ENCODE assay signal across 9 mouse cellular contexts in genomic region chr2:69043431-69044118, GRCm38 (mm10).
DNase-seq lines count a peak whose midpoint lies in the region; ATAC-seq lines count a peak whose summit lies in the region.
"Had no signal": no experiment of that assay in that cellular context is flagged by ENCODE, and none has a peak within 500 bp of the region (broad histone marks: within the 10 kb centered on the region; RNA-seq: fewer than 3 reads in every experiment).

No protein-coding gene starts in this region.

- no peak overlapping the region for H3K4me2 ChIP-seq in embryonic facial prominence, embryonic 11.5 days (ENCODE audit: low read depth, low read length)
- H3K4me2 ChIP-seq in hindbrain, embryonic 14.5 days (replicated peaks): no peak overlapping the region
- no peak overlapping the region for H3K4me2 ChIP-seq in limb, embryonic 12.5 days
- H3K4me2 ChIP-seq in midbrain, embryonic 12.5 days (replicated peaks): no peak overlapping the region

- no peaks in the 10 kb centered on the region for H3K27me3 ChIP-seq in embryonic facial prominence, embryonic 11.5 days (ENCODE audit: control insufficient read depth, insufficient read depth, low read length)
- no peaks in the 10 kb centered on the region for H3K27me3 ChIP-seq in hindbrain, embryonic 14.5 days (ENCODE audit: control insufficient read depth, insufficient read depth, low read length)
- no peaks in the 10 kb centered on the region for H3K27me3 ChIP-seq in limb, embryonic 12.5 days
- no peaks in the 10 kb centered on the region for H3K27me3 ChIP-seq in midbrain, embryonic 12.5 days

- 0 out of 2 replicates have a peak, but pooled peaks have one; percentile 60 for ATAC-seq in embryonic facial prominence, embryonic 11.5 days (replicated peaks; ENCODE audit: insufficient number of reproducible peaks, low FRiP score, low TSS enrichment, low read depth)
- peak; percentile 76 for ATAC-seq in hindbrain, embryonic 14.5 days (ENCODE audit: low FRiP score)
- ATAC-seq in limb, embryonic 12.5 days (ENCODE audit: insufficient number of reproducible peaks, insufficient read depth, low FRiP score, low TSS enrichment, low read depth): 0 out of 2 replicates have a peak, but pooled peaks have one; percentile 32
- ATAC-seq in midbrain, embryonic 12.5 days (ENCODE audit: low FRiP score, low read depth): peak; percentile 56

- peak; percentile 37 for DNase-seq in ovary, postnatal 36 days (ENCODE audit: low spot score)
- no peak for DNase-seq in ovary, postnatal 10 days (ENCODE audit: low spot score)
- peak; percentile 64 for DNase-seq in adrenal gland, postnatal 14 days
- peak; percentile 70 for DNase-seq in embryonic facial prominence, embryonic 11.5 days (ENCODE audit: low spot score)
- peak; percentile 69 for DNase-seq in hindbrain, embryonic 14.5 days (ENCODE audit: low spot score)
- DNase-seq in thymus, postnatal 14 days: peak; percentile 75

- H3K36me3 ChIP-seq in embryonic facial prominence, embryonic 11.5 days (replicated peaks; ENCODE audit: control insufficient read depth, insufficient read depth, low read depth, low read length): no peaks in the 10 kb centered on the region
- H3K36me3 ChIP-seq in hindbrain, embryonic 14.5 days (replicated peaks; ENCODE audit: control insufficient read depth, insufficient read depth): no peaks in the 10 kb centered on the region
- H3K36me3 ChIP-seq in limb, embryonic 12.5 days: no peaks in the 10 kb centered on the region
- no peaks in the 10 kb centered on the region for H3K36me3 ChIP-seq in midbrain, embryonic 12.5 days

- no peaks in the 10 kb centered on the region for H3K9me3 ChIP-seq in embryonic facial prominence, embryonic 11.5 days (replicated peaks; ENCODE audit: control insufficient read depth, low read length)
- no peaks in the 10 kb centered on the region for H3K9me3 ChIP-seq in hindbrain, embryonic 14.5 days (ENCODE audit: control insufficient read depth, low read length)
- no peaks in the 10 kb centered on the region for H3K9me3 ChIP-seq in limb, embryonic 12.5 days
- H3K9me3 ChIP-seq in midbrain, embryonic 12.5 days: no peaks in the 10 kb centered on the region

- no peaks in the 10 kb centered on the region for H3K4me1 ChIP-seq in embryonic facial prominence, embryonic 11.5 days (ENCODE audit: control insufficient read depth, insufficient read depth, low read length)
- peaks cover 26% of the 10 kb centered on the region for H3K4me1 ChIP-seq in hindbrain, embryonic 14.5 days (replicated peaks; ENCODE audit: control insufficient read depth, insufficient read depth, low read length)
- peaks cover 11% of the 10 kb centered on the region for H3K4me1 ChIP-seq in limb, embryonic 12.5 days (replicated peaks)
- H3K4me1 ChIP-seq in midbrain, embryonic 12.5 days: no peaks in the 10 kb centered on the region; the same call in 1 of the 2 replicates

- no peak overlapping the region for H3K9ac ChIP-seq in embryonic facial prominence, embryonic 11.5 days (replicated peaks; ENCODE audit: low read length)
- H3K9ac ChIP-seq in hindbrain, embryonic 14.5 days: no peak overlapping the region
- H3K9ac ChIP-seq in limb, embryonic 12.5 days (replicated peaks): no peak overlapping the region
- no peak overlapping the region for H3K9ac ChIP-seq in midbrain, embryonic 12.5 days (replicated peaks)

- WGBS in embryonic facial prominence, embryonic 11.5 days: 77% methylated on average over 4 of the region's 4 CpGs
- 54% methylated on average over 4 of the region's 4 CpGs for WGBS in hindbrain, embryonic 14.5 days
- 40% methylated on average over 4 of the region's 4 CpGs for WGBS in limb, embryonic 12.5 days
- WGBS in midbrain, embryonic 12.5 days: 80% methylated on average over 4 of the region's 4 CpGs

- peak overlapping the region; percentile 5; the same call in 1 of the 2 replicates for H3K27ac ChIP-seq in embryonic facial prominence, embryonic 11.5 days (replicated peaks; ENCODE audit: low read depth, low read length)
- peak overlapping the region; percentile 38; the same call in 1 of the 2 replicates for H3K27ac ChIP-seq in hindbrain, embryonic 14.5 days
- no peak overlapping the region for H3K27ac ChIP-seq in limb, embryonic 12.5 days
- peak overlapping the region; percentile 63; the same call in 1 of the 2 replicates for H3K27ac ChIP-seq in midbrain, embryonic 12.5 days (replicated peaks)

- H3K4me3 ChIP-seq in embryonic facial prominence, embryonic 11.5 days (ENCODE audit: low read depth, low read length): no peak overlapping the region
- H3K4me3 ChIP-seq in hindbrain, embryonic 14.5 days (replicated peaks; ENCODE audit: low read length): no peak overlapping the region
- no peak overlapping the region for H3K4me3 ChIP-seq in limb, embryonic 12.5 days (replicated peaks)
- H3K4me3 ChIP-seq in midbrain, embryonic 12.5 days: no peak overlapping the region
- H3K4me3 ChIP-seq: erythroblast, embryonic 14.5 days had no signal
